Mouse (Mus musculus) layer of hippocampus, adult 9-10 months (tissue): ENCODE results near the gene Gm10272.
"Not testable (repeated sequence)": the region's sequence is repeated elsewhere in the genome, so short reads cannot be mapped to it uniquely, and the experiment has no call there.

Source experiments
- DNase-seq: peaks from one replicate; pipeline ENCODE4 v3.0.0; 2022; ENCODE audit warnings: low spot score

The Gm10272 gene

GRCm38 (mm10) chr10:77706326-77706725 lies at the start of gene Gm10272:
Gene Gm10272, plus strand, starts transcription at chr10:77706626.
- DNase-seq, result no peak

DNA sequence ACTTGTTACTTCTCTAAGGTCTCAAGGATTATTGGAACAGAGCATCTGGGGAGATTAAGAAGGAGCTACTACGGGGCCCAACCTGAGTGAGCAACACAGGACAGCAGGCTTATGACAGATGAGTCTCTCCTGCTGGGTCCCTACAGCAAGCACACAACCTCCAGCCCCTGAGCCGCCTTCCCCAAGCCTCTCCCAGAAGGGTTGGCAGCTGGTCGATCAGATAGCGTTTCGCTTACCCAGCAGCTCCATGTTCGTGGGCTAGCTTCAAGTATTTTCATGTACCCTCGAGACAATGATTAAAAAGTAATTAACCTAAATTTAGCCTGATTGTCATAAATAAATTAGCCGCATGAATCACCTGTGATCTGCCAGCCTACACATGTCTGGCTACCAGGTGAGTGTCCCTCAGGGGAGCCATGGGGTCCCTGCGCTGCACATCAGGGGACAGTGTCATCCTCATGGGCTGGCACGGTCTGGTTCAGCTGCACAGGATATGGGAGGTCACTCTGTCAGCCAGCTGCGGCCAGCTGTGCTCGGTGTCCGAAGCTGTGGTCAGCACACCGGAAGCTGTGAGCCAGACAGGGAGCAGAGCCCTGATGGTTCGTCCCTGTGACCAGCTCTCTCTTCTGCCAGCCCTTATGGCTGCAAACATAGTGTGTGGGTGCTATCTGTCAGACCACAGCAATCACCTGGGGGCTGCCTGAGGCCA lies 48.0 kb upstream of the Gm10272 start:
- no peak for DNase-seq

GRCm38 (mm10) chr10:77663949-77664665 lies 42.3 kb upstream of the Gm10272 start:
- DNase-seq, result no peak

DNA sequence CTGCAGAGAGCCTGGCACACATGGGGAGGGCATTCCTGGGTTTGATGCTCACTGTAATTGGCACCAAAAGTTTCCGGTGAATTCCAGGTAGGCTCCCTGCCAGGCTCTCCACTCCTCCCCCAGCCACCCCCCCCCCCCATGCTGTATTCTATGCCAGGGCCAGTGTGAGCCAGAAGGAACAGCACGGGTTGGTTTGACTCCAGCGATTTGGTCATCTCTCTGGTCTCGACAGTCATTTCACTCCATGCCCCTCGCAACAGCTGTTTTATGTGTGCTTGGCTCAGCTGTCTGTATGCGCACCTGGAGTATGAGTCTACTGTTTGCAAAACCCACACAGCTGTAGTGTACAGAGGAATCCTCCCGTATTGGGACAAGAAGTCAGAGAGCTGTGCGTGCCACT lies 40.1 kb upstream of the Gm10272 start:
- no peak for DNase-seq

DNA sequence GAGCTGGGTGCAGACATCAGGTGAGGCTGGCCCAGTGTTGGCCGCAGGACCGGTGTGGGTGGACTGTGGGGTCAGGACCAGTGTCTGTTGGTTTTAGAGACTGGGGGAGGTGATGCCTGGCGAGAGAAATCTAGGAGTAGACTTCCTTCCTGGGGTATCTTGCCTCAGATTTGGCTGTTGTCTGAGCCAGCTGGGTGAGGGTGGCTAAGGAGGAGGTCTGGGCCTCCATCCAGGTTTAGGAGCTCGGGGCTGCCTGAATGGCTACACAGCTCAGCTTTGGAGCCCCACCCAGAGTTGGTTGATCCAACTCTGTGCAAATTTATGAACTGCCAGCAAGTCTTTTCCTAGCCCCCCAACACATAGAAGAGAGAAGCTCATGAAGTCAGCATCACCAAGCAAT lies 39.0 kb upstream of the Gm10272 start:
- DNase-seq, result no peak

DNA sequence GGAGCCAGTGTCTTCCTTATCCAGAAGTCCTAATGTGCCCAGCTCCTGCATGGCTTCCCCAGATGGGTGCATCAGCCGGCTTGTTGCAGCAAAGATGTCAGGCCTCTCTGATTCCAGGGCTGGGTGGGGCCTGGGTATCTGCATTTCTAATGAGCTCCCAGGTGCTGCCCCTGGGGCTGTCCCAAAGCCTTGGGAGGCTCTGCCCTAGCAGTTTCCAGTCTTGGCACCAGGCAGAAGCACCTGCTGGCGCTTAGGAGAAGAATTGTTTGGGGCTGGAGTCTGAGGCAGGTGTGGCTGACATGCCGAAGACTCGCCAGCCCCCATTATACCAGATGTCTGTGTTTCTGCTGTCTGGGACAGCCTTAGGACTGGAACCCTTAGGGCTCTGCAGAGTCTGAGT lies 35.7 kb upstream of the Gm10272 start:
- no peak for DNase-seq

- DNase-seq, result no peak
Observed at GRCm38 (mm10) chr10:77671519-77671918, 34.9 kb upstream of the Gm10272 start.

DNA sequence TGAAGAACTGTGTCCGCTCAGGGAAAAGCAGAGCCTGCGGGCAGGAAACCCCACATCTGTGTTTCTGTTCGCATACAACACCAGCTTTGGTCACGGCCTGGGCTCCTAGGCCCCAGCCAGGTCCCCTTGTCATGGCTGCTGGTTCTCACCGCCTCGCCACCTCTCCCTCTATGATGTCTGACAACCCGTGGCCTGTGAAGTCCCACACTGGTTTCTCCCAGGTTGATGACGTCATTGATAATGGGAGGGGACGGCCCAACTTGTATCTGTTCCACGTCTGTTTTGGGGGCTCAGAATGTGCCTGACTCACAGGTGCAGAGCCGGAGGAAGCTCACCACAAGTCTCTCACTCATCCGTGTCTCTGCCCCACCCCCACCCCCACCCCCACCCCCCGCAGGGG lies 32.7 kb upstream of the Gm10272 start:
- no peak for DNase-seq

- no peak for DNase-seq
Observed at GRCm38 (mm10) chr10:77677562-77677961, 28.9 kb upstream of the Gm10272 start.

- DNase-seq, result no peak
Observed at GRCm38 (mm10) chr10:77682994-77683393, 23.4 kb upstream of the Gm10272 start.

DNA sequence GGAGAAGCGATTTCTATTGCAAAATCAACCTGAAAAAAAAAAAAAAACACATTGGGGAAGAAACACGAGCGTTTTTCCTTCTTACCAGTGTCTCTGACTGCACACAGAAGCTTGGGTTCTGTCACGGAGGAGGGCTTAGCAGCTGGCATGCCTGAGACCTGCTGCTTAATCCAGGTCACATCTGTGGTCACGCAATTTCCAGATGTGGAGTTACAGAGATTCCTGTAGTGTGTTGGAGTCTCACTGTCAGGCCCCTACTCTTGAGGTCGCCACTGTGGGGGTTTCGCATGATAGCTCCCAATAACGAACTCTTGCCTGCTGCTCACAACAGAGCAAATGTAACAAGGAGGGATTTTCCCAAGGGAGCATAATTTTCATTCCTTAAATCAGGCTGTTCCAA lies 22.2 kb upstream of the Gm10272 start:
- DNase-seq, result no peak

DNA sequence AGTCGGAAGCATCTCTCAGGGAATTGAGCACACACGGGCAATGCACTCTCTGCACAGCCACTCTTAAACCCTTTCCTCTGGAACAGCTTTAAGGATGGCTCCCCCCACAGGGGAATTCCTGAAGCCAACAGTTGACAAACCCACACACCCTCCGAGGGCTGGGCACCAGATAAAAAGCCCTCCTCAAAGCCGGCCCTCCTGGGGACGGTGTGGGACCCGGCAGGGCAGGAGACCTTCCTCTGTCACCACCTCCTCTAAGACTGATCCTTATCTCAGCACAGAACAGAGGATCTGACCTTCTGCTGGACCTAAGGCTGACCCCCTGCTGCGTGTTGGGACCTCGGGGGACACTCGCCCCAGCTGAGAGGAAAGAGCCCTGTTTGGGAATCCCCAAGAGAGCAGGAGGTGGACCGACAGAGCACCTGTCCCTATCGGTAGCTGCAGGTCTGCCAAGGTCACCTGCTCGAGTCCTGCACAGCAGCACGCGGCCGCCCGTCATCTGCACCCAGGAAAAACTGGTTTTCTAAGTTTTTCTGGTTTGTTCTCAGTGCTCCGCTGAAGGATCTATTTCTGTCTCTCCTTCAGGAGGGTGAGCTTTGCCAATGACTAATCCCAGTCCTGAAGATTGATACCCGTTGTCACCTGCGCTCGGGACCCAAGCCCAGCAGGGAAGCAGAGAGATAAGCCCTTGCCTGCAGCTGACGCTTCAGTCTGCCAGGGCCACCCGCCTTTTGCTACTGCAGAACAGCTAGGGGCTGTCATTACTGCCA lies 20.3 kb upstream of the Gm10272 start, which contains the start of gene Tspear:
Tspear (plus strand) TSS at position 675 of the 770 bp plus-strand sequence.
- DNase-seq, result no peak

GRCm38 (mm10) chr10:77687021-77687420 lies 19.4 kb upstream of the Gm10272 start:
- no peak for DNase-seq

- not testable (repeated sequence) for DNase-seq
Observed at GRCm38 (mm10) chr10:77690356-77690807, 16.0 kb upstream of the Gm10272 start, which contains the start of gene Gm19402. Gene Gm19402, minus strand, starts transcription at chr10:77690757.

GRCm38 (mm10) chr10:77697133-77697532 lies 9.3 kb upstream of the Gm10272 start, which contains the start of gene Gm9508:
Gene Gm9508, minus strand, starts transcription at chr10:77697233.
- no peak for DNase-seq

GRCm38 (mm10) chr10:77709831-77710230 lies 3.4 kb downstream of the Gm10272 start:
- DNase-seq, result no peak

DNA sequence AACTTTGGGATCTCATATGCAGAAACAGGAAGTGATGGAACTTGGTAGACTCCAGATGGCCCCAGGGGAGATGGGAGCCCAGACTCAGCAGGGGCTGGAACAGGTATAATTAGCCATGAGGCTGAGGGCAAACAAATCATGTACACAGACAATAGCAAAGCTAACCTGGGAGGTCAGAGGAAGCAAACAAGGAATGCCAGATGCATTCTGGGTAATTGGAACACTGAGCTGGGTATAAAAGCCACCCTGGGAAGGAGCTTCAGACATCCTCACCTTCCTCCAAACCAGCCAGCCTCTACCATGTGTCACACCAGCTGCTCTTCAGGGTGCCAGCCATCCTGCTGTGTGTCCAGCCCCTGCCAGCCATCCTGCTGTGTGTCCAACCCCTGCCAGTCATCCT lies 4.7 kb downstream of the Gm10272 start, which contains the start of gene Gm10024:
Gm10024 (plus strand) TSS at position 301 of the 400 bp plus-strand sequence.
- not testable (repeated sequence) for DNase-seq

DNA sequence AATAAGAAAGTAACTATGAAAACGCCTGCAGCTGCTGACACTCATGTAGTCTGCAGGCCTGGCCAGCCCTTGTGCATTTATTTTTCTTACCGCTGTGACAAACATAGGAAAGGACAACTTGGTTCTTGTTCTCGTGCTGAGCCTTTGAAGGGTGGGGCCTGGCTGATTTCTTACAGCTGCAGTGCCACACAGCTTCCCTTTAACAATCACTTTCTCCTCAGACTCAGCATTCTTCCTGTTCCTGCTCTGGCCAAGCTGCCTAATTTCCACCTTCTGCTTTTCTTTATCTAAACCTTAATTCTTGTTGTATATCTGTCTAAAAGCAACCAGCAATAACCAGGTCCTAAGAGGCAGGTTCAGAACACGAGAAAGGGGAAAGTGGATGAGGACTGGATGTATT lies 7.3 kb downstream of the Gm10272 start:
- DNase-seq, result no peak

DNA sequence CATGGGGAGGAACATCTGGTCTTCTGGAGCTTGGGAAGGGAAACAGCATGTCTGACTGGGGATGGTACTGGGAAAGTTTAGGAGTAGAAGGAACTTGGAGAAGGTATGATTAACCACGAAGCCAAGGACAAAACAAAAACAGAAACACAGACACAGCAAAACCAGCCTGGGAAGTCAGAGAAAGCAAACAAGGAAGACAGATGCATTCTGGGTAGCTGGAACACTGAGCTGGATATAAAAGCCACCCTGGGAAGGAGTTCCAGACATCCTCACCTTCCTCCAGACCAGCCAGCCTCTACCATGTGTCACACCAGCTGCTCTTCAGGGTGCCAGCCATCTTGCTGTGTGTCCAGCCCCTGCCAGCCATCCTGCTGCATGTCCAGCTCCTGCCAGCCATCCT lies 9.1 kb downstream of the Gm10272 start, which contains the start of gene Gm10142:
Gm10142 (plus strand) TSS at position 301 of the 400 bp plus-strand sequence.
- DNase-seq, result no peak

- not testable (repeated sequence) for DNase-seq
Observed at GRCm38 (mm10) chr10:77720299-77720698, 13.9 kb downstream of the Gm10272 start, which contains the start of gene Krtap12-1. Gene Krtap12-1, plus strand, starts transcription at chr10:77720599.

DNA sequence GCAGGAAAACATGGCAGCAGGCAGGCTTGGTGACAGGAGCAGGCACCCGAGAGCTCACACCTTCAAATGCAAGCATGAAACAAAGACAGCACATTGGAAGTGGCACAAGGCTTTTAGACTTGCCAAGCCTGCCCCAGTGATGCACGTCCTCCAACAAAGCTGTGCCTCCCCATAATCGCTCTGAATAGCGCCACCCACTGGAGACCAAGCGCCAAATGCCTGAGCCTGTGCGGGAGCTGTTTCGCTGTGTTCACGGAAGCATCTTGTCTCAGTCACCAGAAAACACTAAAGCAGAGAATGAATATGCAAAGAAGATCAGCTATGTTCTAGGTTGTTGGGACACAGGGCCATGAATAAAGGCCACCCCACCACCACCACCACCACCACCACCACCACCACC lies 18.4 kb downstream of the Gm10272 start:
- no peak for DNase-seq

DNA sequence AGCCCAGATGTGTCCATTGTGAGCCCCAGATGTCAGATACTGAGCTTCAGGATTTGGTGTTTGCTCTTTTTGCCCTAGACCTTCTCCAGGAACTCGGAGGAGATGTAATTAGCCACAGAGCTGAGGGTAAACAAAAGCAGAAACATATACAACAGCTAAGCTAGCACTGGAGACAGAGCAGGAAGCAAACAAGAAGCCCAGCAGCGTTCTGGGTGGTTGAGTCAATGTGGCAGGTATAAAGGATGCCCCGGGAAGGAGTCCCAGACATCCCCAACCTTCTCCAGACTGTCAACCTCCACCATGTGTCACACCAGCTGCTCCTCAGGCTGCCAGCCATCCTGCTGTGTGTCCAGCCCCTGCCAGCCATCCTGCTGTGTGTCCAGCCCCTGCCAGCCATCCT lies 19.8 kb downstream of the Gm10272 start, which contains the start of gene Gm10100:
Gm10100 (plus strand) TSS at position 301 of the 400 bp plus-strand sequence.
- DNase-seq, result no peak
